Mouse (Mus musculus): ENCODE data around the gene Hnrnpul2. TPM values are rescaled to one million over a fixed set of nuclear protein-coding genes. Genes with fewer than 3 reads are reported as not detected.

Gene Hnrnpul2
- total and polyA plus RNA-seq, 3 experiments, result 39.4 to 174 (median 106) TPM

GRCm38 (mm10) chr19:8875031-8875430 lies 55.2 kb downstream of the Hnrnpul2 start:
- peaks cover 10 to 21% of the 10 kb centered on the region in 2 experiments; a peak in 3 of 4 replicates for H3K4me1 ChIP-seq (ENCODE audit: control insufficient read depth in 1 of 2, insufficient read depth in 2 of 2, low read length in 2 of 2)
- H3K4me3 ChIP-seq (ENCODE audit: control insufficient read depth in 1 of 2, insufficient read depth in 1 of 2, low read depth in 2 of 2, low read length in 2 of 2), result no peak overlapping the region
- no peak for DNase-seq (ENCODE audit: low read depth, low spot score)
- peaks cover 15% of the 10 kb centered on the region for H3K79me2 ChIP-seq (ENCODE audit: control insufficient read depth, insufficient read depth, low read length, poor library complexity)
- TF ChIP-seq RCOR1 (IDR thresholded peaks at IDR 0.05; ENCODE audit: low read depth, low read length), result no peak
- no peak for TF ChIP-seq SIN3A (IDR thresholded peaks at IDR 0.05; ENCODE audit: low read length)
- TF ChIP-seq POLR2AphosphoS5 (IDR thresholded peaks at IDR 0.05; ENCODE audit: borderline replicate concordance, low read depth, low read length), result no peak
- no peak for TF ChIP-seq ZMIZ1 (IDR thresholded peaks at IDR 0.05; ENCODE audit: low read depth, low read length)
- TF ChIP-seq CHD1 (IDR thresholded peaks at IDR 0.05; ENCODE audit: low read depth, low read length), result no peak
- no peak for TF ChIP-seq ELF1 (IDR thresholded peaks at IDR 0.05; ENCODE audit: low read depth, low read length)
- no peak for TF ChIP-seq USF1 (IDR thresholded peaks at IDR 0.05; ENCODE audit: low read depth, low read length)
- TF ChIP-seq NELFE (IDR thresholded peaks at IDR 0.05; ENCODE audit: low read depth, low read length), result no peak
- TF ChIP-seq ZKSCAN1 (IDR thresholded peaks at IDR 0.05; ENCODE audit: low read depth, low read length), result no peak
- TF ChIP-seq E2F4 (IDR thresholded peaks at IDR 0.05; ENCODE audit: borderline replicate concordance, low read depth, low read length), result no peak
- no peak for TF ChIP-seq JUND (IDR thresholded peaks at IDR 0.05; ENCODE audit: low read depth, low read length)
- no peak for TF ChIP-seq MAFK (IDR thresholded peaks at IDR 0.05; ENCODE audit: borderline replicate concordance, low read depth, low read length)
- TF ChIP-seq BHLHE40 (IDR thresholded peaks at IDR 0.05; ENCODE audit: borderline replicate concordance, low read depth, low read length), result no peak
- TF ChIP-seq SMC3 (IDR thresholded peaks at IDR 0.05; ENCODE audit: low read depth, low read length), result no peak
- no peak for TF ChIP-seq CHD2 (IDR thresholded peaks at IDR 0.05; ENCODE audit: low read length)
- TF ChIP-seq ETS1 (IDR thresholded peaks at IDR 0.05; ENCODE audit: low read depth, low read length), result no peak
- TF ChIP-seq MAX (IDR thresholded peaks at IDR 0.05; ENCODE audit: low read length), result no peak
- no peak for TF ChIP-seq RAD21 (IDR thresholded peaks at IDR 0.05; ENCODE audit: low read depth, low read length)
- TF ChIP-seq NRF1 (IDR thresholded peaks at IDR 0.05; ENCODE audit: insufficient read depth, low read depth, low read length, poor library complexity, severe bottlenecking), result no peak
- no peak for TF ChIP-seq GABPA (IDR thresholded peaks at IDR 0.05; ENCODE audit: low read depth, low read length)
- peaks cover 8 to 31% of the 10 kb centered on the region in 2 experiments for H3K36me3 ChIP-seq (ENCODE audit: control insufficient read depth in 1 of 2, insufficient read depth in 2 of 2, low read length in 2 of 2)
- H3K9me3 ChIP-seq (replicated peaks; ENCODE audit: insufficient read depth, low read length), result no peaks in the 10 kb centered on the region
- H3K27me3 ChIP-seq (ENCODE audit: control insufficient read depth in 1 of 2, insufficient read depth in 2 of 2, low read length in 2 of 2), result no peaks in the 10 kb centered on the region
- no peak overlapping the region for H3K9ac ChIP-seq (ENCODE audit: control insufficient read depth, low read depth, low read length, poor library complexity, severe bottlenecking)
- no peak overlapping the region; the same call in 1 of the 2 replicates for H3K27ac ChIP-seq (ENCODE audit: control insufficient read depth, low read depth, low read length)
